Mouse (Mus musculus) liver, adult 2 months (tissue): ENCODE measurements around the gene Sco2.

ENCODE experiments used
- CTCF ChIP-seq: fragments of 200-500 bp; IDR thresholded peaks from 2 replicates; pipeline ENCODE4 v1.5.1; 2011; ENCODE audit warnings: low read depth, low read length, control low read depth
- POLR2A ChIP-seq: fragments of 200-500 bp; IDR thresholded peaks from 2 replicates; pipeline ENCODE4 v1.6.1; 2011; ENCODE audit warnings: low read length, control low read depth; ENCODE audit not compliant: insufficient read depth; ENCODE audit errors: extremely low read depth

DNA sequence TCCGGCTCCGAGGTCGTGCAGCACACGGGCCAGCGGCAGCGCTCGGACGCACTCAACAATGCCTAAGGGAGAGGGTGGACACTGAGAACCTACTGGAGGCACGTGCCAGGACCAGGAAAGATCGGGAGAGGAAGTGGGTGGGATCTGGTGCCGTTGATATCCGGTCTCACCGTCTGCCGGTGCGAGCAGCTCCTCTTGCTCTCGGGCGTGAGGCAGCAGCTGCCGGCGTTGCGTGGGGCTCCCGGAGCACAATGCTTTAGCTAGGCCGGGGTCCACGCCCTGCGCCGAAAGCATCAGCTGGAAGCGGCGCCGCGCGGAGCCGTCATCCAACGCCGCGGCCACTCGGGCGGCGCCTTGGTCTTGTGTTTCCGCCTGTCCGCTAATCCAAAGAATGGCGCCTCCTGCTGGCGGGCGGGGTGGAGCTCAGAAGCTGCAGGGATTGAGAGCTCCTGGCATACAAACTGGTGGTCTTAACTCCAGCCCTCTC lies at the start of gene Sco2:
- peak; percentile 66 for TF ChIP-seq POLR2A
- TF ChIP-seq CTCF, result peak; percentile 86
